Mouse (Mus musculus): Measurements from ENCODE around the gene Unc13a. TPM values are rescaled to one million over a fixed set of nuclear protein-coding genes. Genes with fewer than 3 reads are reported as not detected.

The Unc13a gene
- polyA plus RNA-seq, 1 experiment from 2014 or later: 0.20 TPM

DNA sequence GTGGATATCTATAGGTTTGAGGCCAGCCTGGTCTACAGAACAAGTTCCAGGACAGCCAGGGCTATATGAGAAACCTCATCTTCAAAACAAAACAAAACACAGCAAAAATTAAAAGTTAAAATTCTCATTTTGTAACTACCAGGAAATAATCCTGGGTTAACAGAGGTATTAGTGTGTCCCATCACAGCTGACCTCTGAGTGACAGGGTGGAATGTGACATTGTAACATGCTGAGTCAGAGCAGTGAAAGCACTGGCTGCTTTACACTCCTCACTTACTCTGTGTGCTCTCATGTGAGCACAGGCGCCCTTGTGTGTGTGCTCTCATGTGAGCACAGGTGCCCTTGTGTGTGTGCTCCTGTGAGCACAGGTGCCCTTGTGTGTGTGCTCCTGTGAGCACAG, 96.5 kb downstream of the Unc13a start:
- Histone ChIP-seq H3K4me1 (replicated peaks) (peaks cover 12% of the 10 kb centered on the region), H3K36me3 (no peaks in the 10 kb centered on the region), H3K27ac (no peak overlapping the region), H3K9ac (no peak overlapping the region), H3K9me3 (replicated peaks) (no peaks in the 10 kb centered on the region), H3K4me2 (no peak overlapping the region), H3K4me3 (replicated peaks) (no peak overlapping the region), H3K27me3 (peaks cover 17% of the 10 kb centered on the region)
- ATAC-seq (ENCODE audit: low read depth) (no peak), DNase-seq (no peak)
- 55% methylated on average over 1 of the region's 1 CpGs for WGBS (ENCODE audit: insufficient replicate concordance)

- DNase-seq (no peak), ATAC-seq (ENCODE audit: low read depth) (no peak)
- Histone ChIP-seq H3K4me3 (replicated peaks) (no peak overlapping the region), H3K27ac (no peak overlapping the region), H3K4me1 (replicated peaks) (peaks cover 18% of the 10 kb centered on the region), H3K36me3 (no peaks in the 10 kb centered on the region), H3K9ac (no peak overlapping the region), H3K4me2 (no peak overlapping the region), H3K27me3 (peaks cover 23% of the 10 kb centered on the region), H3K9me3 (replicated peaks) (no peaks in the 10 kb centered on the region)
- WGBS (ENCODE audit: insufficient replicate concordance): 65% methylated on average over 7 of the region's 7 CpGs
These were observed 97.1 kb downstream of the Unc13a start for GRCm38 (mm10) chr8:71574426-71574825.

Small RNA genes within 50 kb of the gene (microRNA-seq; reads per million reads assigned to microRNA genes)
- not detected for gene Mir6769b

Other genes starting within 250 kb of the Unc13a start
- gene Abhd8, start 208.1 kb downstream of the Unc13a start, polyA plus RNA-seq (2015; fragmentation: Nextera tagmentation; extraction: Ambion mirVana): 12.3 and 13.2 TPM in 2 replicates
- gene Mrpl34, start 206.8 kb downstream of the Unc13a start, polyA plus RNA-seq (2015; fragmentation: Nextera tagmentation; extraction: Ambion mirVana): 154 and 157 TPM in 2 replicates
- gene Dda1, start 202.6 kb downstream of the Unc13a start, polyA plus RNA-seq (2015; fragmentation: Nextera tagmentation; extraction: Ambion mirVana): 50.9 and 51.6 TPM in 2 replicates
- 0.12 and 0.14 TPM in 2 replicates for gene Ano8, start 185.8 kb downstream of the Unc13a start, polyA plus RNA-seq (2015; fragmentation: Nextera tagmentation; extraction: Ambion mirVana)
- gene Gtpbp3, start 183.7 kb downstream of the Unc13a start, polyA plus RNA-seq (2015; fragmentation: Nextera tagmentation; extraction: Ambion mirVana): 6.8 and 7.3 TPM in 2 replicates
- gene Plvap, start 160.0 kb downstream of the Unc13a start, polyA plus RNA-seq (2015; fragmentation: Nextera tagmentation; extraction: Ambion mirVana): 24.3 and 28.4 TPM in 2 replicates
- 0.15 TPM in 2 replicates for gene Ccdc194, start 146.0 kb downstream of the Unc13a start, polyA plus RNA-seq (2015; fragmentation: Nextera tagmentation; extraction: Ambion mirVana)
- 34.1 and 36.0 TPM in 2 replicates for gene Bst2, start 134.3 kb downstream of the Unc13a start, polyA plus RNA-seq (2015; fragmentation: Nextera tagmentation; extraction: Ambion mirVana)
- gene Mvb12a, start 128.8 kb downstream of the Unc13a start, polyA plus RNA-seq (2015; fragmentation: Nextera tagmentation; extraction: Ambion mirVana): 30.4 and 33.9 TPM in 2 replicates
- 0.53 and 0.66 TPM in 2 replicates for gene Tmem221, start 112.9 kb downstream of the Unc13a start, polyA plus RNA-seq (2015; fragmentation: Nextera tagmentation; extraction: Ambion mirVana)
- gene Nxnl1, start 105.2 kb downstream of the Unc13a start, polyA plus RNA-seq (2015; fragmentation: Nextera tagmentation; extraction: Ambion mirVana): 0.13 and 0.14 TPM in 2 replicates
- gene Slc27a1, start 102.9 kb downstream of the Unc13a start, polyA plus RNA-seq (2015; fragmentation: Nextera tagmentation; extraction: Ambion mirVana): 2.3 and 2.5 TPM in 2 replicates
- gene Pgls, start 79.6 kb downstream of the Unc13a start, polyA plus RNA-seq (2015; fragmentation: Nextera tagmentation; extraction: Ambion mirVana): 104 and 110 TPM in 2 replicates
- 0.28 and 0.80 TPM in 2 replicates for gene Fam129c, start 74.1 kb downstream of the Unc13a start, polyA plus RNA-seq (2015; fragmentation: Nextera tagmentation; extraction: Ambion mirVana)
- gene Colgalt1, start 60.8 kb downstream of the Unc13a start, polyA plus RNA-seq (2015; fragmentation: Nextera tagmentation; extraction: Ambion mirVana): 21.4 and 21.9 TPM in 2 replicates
- gene Jak3, start 4.5 kb upstream of the Unc13a start, polyA plus RNA-seq (2015; fragmentation: Nextera tagmentation; extraction: Ambion mirVana): 5.7 and 6.1 TPM in 2 replicates
- 0.67 and 1.1 TPM in 2 replicates for gene Insl3, start 17.5 kb upstream of the Unc13a start, polyA plus RNA-seq (2015; fragmentation: Nextera tagmentation; extraction: Ambion mirVana)
- gene B3gnt3, start 30.0 kb upstream of the Unc13a start, polyA plus RNA-seq (2015; fragmentation: Nextera tagmentation; extraction: Ambion mirVana): 3.5 and 3.7 TPM in 2 replicates
- gene Fcho1, start 54.0 kb upstream of the Unc13a start, polyA plus RNA-seq (2015; fragmentation: Nextera tagmentation; extraction: Ambion mirVana): 16.6 and 16.9 TPM in 2 replicates
- gene Zfp709, start 210.3 kb upstream of the Unc13a start, polyA plus RNA-seq (2015; fragmentation: Nextera tagmentation; extraction: Ambion mirVana): 1.6 and 2.1 TPM in 2 replicates
- gene Zfp882, start 236.9 kb upstream of the Unc13a start, polyA plus RNA-seq (2015; fragmentation: Nextera tagmentation; extraction: Ambion mirVana): 0.81 and 0.82 TPM in 2 replicates
- 8.8 and 10.3 TPM in 2 replicates for gene Zfp617, start 236.9 kb upstream of the Unc13a start, polyA plus RNA-seq (2015; fragmentation: Nextera tagmentation; extraction: Ambion mirVana)